Mouse (Mus musculus) CH12.LX (cell line): Measurements from ENCODE around the gene Cldn2. TPM values are rescaled to one million over a fixed set of nuclear protein-coding genes. Genes with fewer than 3 reads are reported as not detected.

Experiments used
- DNase-seq: peaks from one replicate; pipeline ENCODE4 v3.0.0-alpha.2; 2013; ENCODE audit errors: extremely low read depth
- H3K27ac ChIP-seq: 2 replicates; pipeline ENCODE4 v1.5.1; 2012; ENCODE audit warnings: low read depth, mild to moderate bottlenecking, control low read depth, moderate library complexity; ENCODE audit not compliant: insufficient read depth
- H3K27me3 ChIP-seq: replicated peaks from 2 replicates; pipeline ENCODE3; 2012; ENCODE audit warnings: inconsistent platforms
- H3K36me3 ChIP-seq, 2 experiments: replicated peaks in 1 of 2; 2 replicates each; pipeline versions ENCODE3 to v1.6.1; 2012; ENCODE audit warnings: inconsistent platforms in 1 of 2, low read length in 1 of 2, mild to moderate bottlenecking in 1 of 2, mixed read lengths in 1 of 2, moderate library complexity in 1 of 2; ENCODE audit not compliant: control insufficient read depth in 1 of 2, insufficient read depth in 1 of 2
- H3K4me1 ChIP-seq, 2 experiments: 2 replicates each; pipeline ENCODE4 v1.6.1; 2012; ENCODE audit warnings: inconsistent platforms in 1 of 2, moderate library complexity in 1 of 2; ENCODE audit not compliant: insufficient read depth in 2 of 2, control insufficient read depth in 1 of 2
- H3K4me2 ChIP-seq: 2 replicates; pipeline ENCODE4 v1.6.1; 2012; ENCODE audit warnings: low read depth, mild to moderate bottlenecking, control low read depth; ENCODE audit not compliant: poor library complexity, insufficient read depth, severe bottlenecking
- H3K4me3 ChIP-seq, 3 experiments: fragments of 150-350 bp in 1 of 3; sonication (generic) in 1 of 3; replicated peaks in 1 of 3; 2 replicates each; pipeline versions ENCODE3 to v1.5.1; 2011 to 2012; ENCODE audit warnings: low read depth in 2 of 3, low read length in 2 of 3, mild to moderate bottlenecking in 2 of 3, moderate library complexity in 2 of 3, control low read depth in 1 of 3, improper control_type of control experiment in 1 of 3, inconsistent platforms in 1 of 3, mixed read lengths in 1 of 3; ENCODE audit not compliant: poor library complexity in 1 of 3
- H3K79me2 ChIP-seq: replicated peaks from 2 replicates; pipeline ENCODE4 v1.6.1; 2012; ENCODE audit warnings: mild to moderate bottlenecking, moderate library complexity; ENCODE audit not compliant: control insufficient read depth, poor library complexity, insufficient read depth, severe bottlenecking; ENCODE audit errors: extremely low read depth
- H3K9ac ChIP-seq: 2 replicates; pipeline ENCODE4 v1.6.1; 2012; ENCODE audit warnings: low read depth, mild to moderate bottlenecking, control low read depth, moderate library complexity; ENCODE audit not compliant: insufficient read depth
- H3K9me3 ChIP-seq: replicated peaks from 2 replicates; pipeline ENCODE3; 2012; ENCODE audit warnings: low read length, inconsistent platforms, mixed read lengths
- BHLHE40 ChIP-seq: IDR thresholded peaks from 2 replicates; pipeline ENCODE4 v1.6.1; 2011; ENCODE audit warnings: mild to moderate bottlenecking, low read depth, low read length, improper control_type of control experiment
- CHD2 ChIP-seq: IDR thresholded peaks from 2 replicates; pipeline ENCODE4 v1.6.1; 2011; ENCODE audit warnings: low read length, improper control_type of control experiment
- CTCF ChIP-seq, 2 experiments: IDR thresholded peaks in 1 of 2; conservative IDR thresholded peaks in 1 of 2; 2 replicates each; pipeline ENCODE4 v1.5.1; 2011 to 2012; ENCODE audit warnings: low read depth in 2 of 2, low read length in 2 of 2, improper control_type of control experiment in 1 of 2, inconsistent platforms in 1 of 2, mild to moderate bottlenecking in 1 of 2, moderate library complexity in 1 of 2
- E2F4 ChIP-seq: IDR thresholded peaks from 2 replicates; pipeline ENCODE4 v1.6.1; 2011; ENCODE audit warnings: low read depth, low read length, improper control_type of control experiment; ENCODE audit not compliant: insufficient replicate concordance
- EP300 ChIP-seq: IDR thresholded peaks from 2 replicates; pipeline ENCODE4 v1.6.1; 2011; ENCODE audit warnings: low read length, improper control_type of control experiment
- ETS1 ChIP-seq: conservative IDR thresholded peaks from 2 replicates; pipeline ENCODE4 v1.6.1; 2012; ENCODE audit warnings: low read depth, mild to moderate bottlenecking, inconsistent platforms, low read length, improper control_type of control experiment, moderate library complexity
- HCFC1 ChIP-seq: IDR thresholded peaks from 2 replicates; pipeline ENCODE4 v1.6.1; 2012; ENCODE audit warnings: low read depth, mild to moderate bottlenecking, inconsistent platforms, low read length, improper control_type of control experiment
- IRF4 ChIP-seq: IDR thresholded peaks from 2 replicates; pipeline ENCODE4 v1.6.1; 2014; ENCODE audit warnings: low read depth, mild to moderate bottlenecking, inconsistent platforms, low read length, improper control_type of control experiment
- JUN ChIP-seq: IDR thresholded peaks from 2 replicates; pipeline ENCODE4 v1.6.1; 2011; ENCODE audit warnings: low read depth, mild to moderate bottlenecking, low read length, improper control_type of control experiment, moderate library complexity; ENCODE audit not compliant: insufficient read depth
- JUND ChIP-seq: conservative IDR thresholded peaks from 2 replicates; pipeline ENCODE4 v1.6.1; 2011; ENCODE audit warnings: low read depth, low read length, improper control_type of control experiment
- MAFK ChIP-seq: IDR thresholded peaks from 2 replicates; pipeline ENCODE4 v1.6.1; 2011; ENCODE audit warnings: low read length, improper control_type of control experiment; ENCODE audit not compliant: insufficient replicate concordance
- MAZ ChIP-seq: IDR thresholded peaks from 2 replicates; pipeline ENCODE4 v1.6.1; 2012; ENCODE audit warnings: low read depth, mild to moderate bottlenecking, inconsistent platforms, low read length, improper control_type of control experiment, moderate library complexity
- MEF2A ChIP-seq: IDR thresholded peaks from 2 replicates; pipeline ENCODE4 v1.6.1; 2014; ENCODE audit warnings: low read depth, mild to moderate bottlenecking, inconsistent platforms, low read length, improper control_type of control experiment, borderline replicate concordance
- MXI1 ChIP-seq: IDR thresholded peaks from 2 replicates; pipeline ENCODE4 v1.6.1; 2011; ENCODE audit warnings: mild to moderate bottlenecking, low read depth, low read length, improper control_type of control experiment
- MYC ChIP-seq: IDR thresholded peaks from 2 replicates; pipeline ENCODE4 v1.6.1; 2011; ENCODE audit warnings: low read depth, mild to moderate bottlenecking, improper control_type of control experiment, low read length
- NRF1 ChIP-seq: IDR thresholded peaks from 2 replicates; pipeline ENCODE4 v1.6.1; 2014; ENCODE audit warnings: low read depth, mild to moderate bottlenecking, inconsistent platforms, low read length, improper control_type of control experiment, moderate library complexity
- PAX5 ChIP-seq: IDR thresholded peaks from 2 replicates; pipeline ENCODE4 v1.6.1; 2012; ENCODE audit warnings: low read length, inconsistent platforms, mixed read lengths
- POLR2A ChIP-seq: IDR thresholded peaks from 2 replicates; pipeline ENCODE4 v1.6.1; 2011; ENCODE audit warnings: low read depth, mild to moderate bottlenecking, improper control_type of control experiment, low read length
- POLR2AphosphoS2 ChIP-seq: IDR thresholded peaks from 2 replicates; pipeline ENCODE4 v1.6.1; 2011; ENCODE audit warnings: low read depth, low read length, improper control_type of control experiment
- RCOR1 ChIP-seq: conservative IDR thresholded peaks from 2 replicates; pipeline ENCODE4 v1.6.1; 2012; ENCODE audit warnings: low read depth, mild to moderate bottlenecking, inconsistent platforms, low read length, improper control_type of control experiment
- SIN3A ChIP-seq: IDR thresholded peaks from 2 replicates; pipeline ENCODE4 v1.6.1; 2012; ENCODE audit warnings: low read length, improper control_type of control experiment, inconsistent platforms
- SMC3 ChIP-seq: IDR thresholded peaks from 2 replicates; pipeline ENCODE4 v1.6.1; 2011; ENCODE audit warnings: low read depth, low read length, improper control_type of control experiment
- TBP ChIP-seq: conservative IDR thresholded peaks from 2 replicates; pipeline ENCODE4 v1.6.1; 2011; ENCODE audit warnings: low read depth, low read length, improper control_type of control experiment
- TCF12 ChIP-seq: IDR thresholded peaks from 2 replicates; pipeline ENCODE4 v1.6.1; 2014; ENCODE audit warnings: low read depth, mild to moderate bottlenecking, inconsistent platforms, low read length, improper control_type of control experiment
- UBTF ChIP-seq: IDR thresholded peaks from 2 replicates; pipeline ENCODE4 v1.6.1; 2012; ENCODE audit warnings: low read depth, mild to moderate bottlenecking, inconsistent platforms, low read length, improper control_type of control experiment, moderate library complexity
- USF1 ChIP-seq: IDR thresholded peaks from 2 replicates; pipeline ENCODE4 v1.6.1; 2014; ENCODE audit warnings: low read depth, mild to moderate bottlenecking, inconsistent platforms, low read length, improper control_type of control experiment
- USF2 ChIP-seq: conservative IDR thresholded peaks from 2 replicates; pipeline ENCODE4 v1.6.1; 2011; ENCODE audit warnings: low read depth, low read length, improper control_type of control experiment
- ZC3H11A ChIP-seq: IDR thresholded peaks from 2 replicates; pipeline ENCODE4 v1.6.1; 2012; ENCODE audit warnings: low read depth, mild to moderate bottlenecking, inconsistent platforms, low read length, improper control_type of control experiment
- ZKSCAN1 ChIP-seq: IDR thresholded peaks from 2 replicates; pipeline ENCODE4 v1.6.1; 2012; ENCODE audit warnings: low read depth, inconsistent platforms, low read length, improper control_type of control experiment, borderline replicate concordance
- ZMIZ1 ChIP-seq: IDR thresholded peaks from 2 replicates; pipeline ENCODE4 v1.6.1; 2012; ENCODE audit warnings: low read depth, mild to moderate bottlenecking, inconsistent platforms, low read length, improper control_type of control experiment
- ZNF384 ChIP-seq: IDR thresholded peaks from 2 replicates; pipeline ENCODE4 v1.6.1; 2012; ENCODE audit warnings: low read depth, low read length, improper control_type of control experiment, inconsistent platforms
- dilution Hi-C: fragments of 300-500 bp; cut with MboI; formaldehyde crosslinking; loops from 2 replicates; pipeline ENCODE4 v1.14.3; 2020; ENCODE audit warnings: low sequenced_read_pairs; ENCODE audit not compliant: extremely low pct_unique_long_range_greater_than_20kb, extremely low pct_ligation_motif_present
- in situ Hi-C: fragments of 300-500 bp; cut with MboI; formaldehyde crosslinking; loops from 3 replicates; pipeline ENCODE4 v1.14.3; 2019; ENCODE audit warnings: low sequenced_read_pairs, low pct_ligation_motif_present, low pct_unique_long_range_greater_than_20kb, mixed read lengths
- polyA plus RNA-seq: library from polyadenylated mRNA; unstranded; fragments of >175 nt; gene quantifications from 2 replicates; pipeline ENCODE4 v1.2.1, GENCODE M21; 2012; ENCODE audit warnings: low read depth; ENCODE audit not compliant: insufficient read length
- total RNA-seq, 2 experiments: library from RNA; depleted of rRNA; stranded (reverse); fragments of 300-350 nt in 1 of 2; fragments of >200 nt in 1 of 2; gene quantifications; 2 replicates each; pipeline ENCODE4 v1.2.3; 2012 to 2014

Gene Cldn2
- total and polyA plus RNA-seq, 3 experiments = 0.07 TPM; not detected in 2

GRCm38 (mm10) chrX:139828363-139829092 is 27.9 kb downstream of the Cldn2 start:
- DNase-seq = no peak
- in situ Hi-C loops = no loop called here
- TF ChIP-seq ZMIZ1 (no peak), MAZ (no peak), MYC (no peak), NRF1 (no peak), TBP (no peak), TCF12 (no peak), USF1 (no peak), JUND (no peak), MXI1 (no peak), ETS1 (no peak), EP300 (no peak), ZKSCAN1 (no peak), UBTF (no peak), SIN3A (no peak), SMC3 (no peak), HCFC1 (no peak), IRF4 (no peak), ZC3H11A (no peak), CHD2 (no peak), JUN (no peak)
- TF ChIP-seq, all 38 proteins: peak for 0
- no peaks in the 10 kb centered on the region for H3K4me1 ChIP-seq
- no peak overlapping the region for H3K9ac ChIP-seq
- H3K27ac ChIP-seq = no peak overlapping the region
- H3K4me3 ChIP-seq = no peak overlapping the region
- H3K4me2 ChIP-seq = no peak overlapping the region
- no peaks in the 10 kb centered on the region for H3K9me3 ChIP-seq
- dilution Hi-C loops = no loop called here
- no peaks in the 10 kb centered on the region for H3K27me3 ChIP-seq
- no peaks in the 10 kb centered on the region for H3K36me3 ChIP-seq
- no peaks in the 10 kb centered on the region for H3K79me2 ChIP-seq

DNA sequence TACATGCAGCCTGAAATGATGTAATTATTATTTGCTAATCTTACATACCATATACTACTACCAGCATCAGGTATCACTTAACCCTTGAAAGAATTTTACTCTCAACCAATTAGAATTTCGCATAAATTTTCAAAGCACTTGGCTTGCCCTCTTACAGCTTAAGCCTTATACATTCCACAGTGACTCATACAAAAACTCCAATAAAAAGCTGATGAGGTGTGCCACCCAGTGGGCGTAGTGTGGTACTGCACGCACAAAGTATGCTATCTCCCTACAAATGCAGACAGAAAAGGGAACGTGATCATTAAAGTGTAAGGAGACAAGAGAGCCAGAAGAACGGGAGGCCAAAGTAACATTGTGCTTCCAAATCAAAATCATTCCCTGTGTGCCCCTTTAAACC is 31.8 kb downstream of the Cldn2 start:
- Histone ChIP-seq H3K36me3 (no peaks in the 10 kb centered on the region), H3K27me3 (no peaks in the 10 kb centered on the region), H3K4me3 (no peak overlapping the region), H3K9ac (no peak overlapping the region), H3K4me2 (no peak overlapping the region), H3K4me1 (no peaks in the 10 kb centered on the region), H3K79me2 (no peaks in the 10 kb centered on the region), H3K27ac (no peak overlapping the region), H3K9me3 (no peaks in the 10 kb centered on the region)
- in situ Hi-C loops (loop anchor here (10.0 kb wide), 1 partner anchor 58 kb away; no protein-coding TSS in a partner anchor), dilution Hi-C loops (no loop called here)
- DNase-seq = peak; percentile 53
- no peak for TF ChIP-seq NRF1
- no peak for TF ChIP-seq BHLHE40
- TF ChIP-seq SIN3A = no peak
- TF ChIP-seq MXI1 = no peak
- TF ChIP-seq CTCF (conservative IDR thresholded peaks at IDR 0.05 in 1 of 2, IDR thresholded peaks at IDR 0.05 in 1 of 2; ENCODE audit: low read depth in 2 of 2, low read length in 2 of 2) = peak; percentile 25 to 82; a peak in 3 of 4 replicates
- TF ChIP-seq ETS1 = no peak
- TF ChIP-seq MYC = no peak
- TF ChIP-seq CHD2 = no peak
- no peak for TF ChIP-seq ZMIZ1
- no peak for TF ChIP-seq POLR2AphosphoS2
- no peak for TF ChIP-seq JUN
- no peak for TF ChIP-seq RCOR1
- TF ChIP-seq JUND = peak; percentile 56; the same call in 1 of the 2 replicates
- TF ChIP-seq ZC3H11A = peak; percentile 49
- TF ChIP-seq TCF12 = no peak
- TF ChIP-seq USF2 = no peak
- TF ChIP-seq TBP = no peak
- no peak for TF ChIP-seq PAX5
- no peak for TF ChIP-seq POLR2A
- TF ChIP-seq EP300 = no peak
- no peak for TF ChIP-seq UBTF
- TF ChIP-seq ZNF384 = no peak
- TF ChIP-seq SMC3 = peak; percentile 85
- no peak for TF ChIP-seq MEF2A
- no peak for TF ChIP-seq MAFK
- TF ChIP-seq E2F4 = no peak
